Comparison of ENCODE assay signal across 11 mouse cellular contexts in genomic region chr1:181216315-181216714, GRCm38 (mm10). TPM values are rescaled to one million over a fixed set of nuclear protein-coding genes. Genes with fewer than 3 reads are reported as not detected.
DNase-seq lines count a peak whose midpoint lies in the region; ATAC-seq and TF ChIP-seq lines count a peak whose summit lies in the region.
"Had no signal": no experiment of that assay in that cellular context is flagged by ENCODE, and none has a peak within 500 bp of the region (broad histone marks: within the 10 kb centered on the region; RNA-seq: fewer than 3 reads in every experiment).

No protein-coding gene starts in this region.

- H3K27me3 ChIP-seq in neural tube, embryonic 11.5 days (ENCODE audit: control insufficient read depth, insufficient read depth, low read length): no peaks in the 10 kb centered on the region
- H3K27me3 ChIP-seq in neural tube, embryonic 15.5 days (replicated peaks): no peaks in the 10 kb centered on the region
- H3K27me3 ChIP-seq in liver, embryonic 14.5 days (ENCODE audit: control insufficient read depth, insufficient read depth, low read length): no peaks in the 10 kb centered on the region
- no peaks in the 10 kb centered on the region for H3K27me3 ChIP-seq in stomach, postnatal 0 days (ENCODE audit: control insufficient read depth, insufficient read depth, low read length)

- H3K9me3 ChIP-seq in neural tube, embryonic 11.5 days (ENCODE audit: control insufficient read depth, low read length): no peaks in the 10 kb centered on the region
- no peaks in the 10 kb centered on the region for H3K9me3 ChIP-seq in neural tube, embryonic 15.5 days (replicated peaks)
- no peaks in the 10 kb centered on the region for H3K9me3 ChIP-seq in liver, embryonic 14.5 days (ENCODE audit: control insufficient read depth, low read length)
- H3K9me3 ChIP-seq in stomach, postnatal 0 days (ENCODE audit: control insufficient read depth, low read length): no peaks in the 10 kb centered on the region

- no peak overlapping the region for H3K4me2 ChIP-seq in neural tube, embryonic 11.5 days (ENCODE audit: low read depth)
- H3K4me2 ChIP-seq in neural tube, embryonic 15.5 days: no peak overlapping the region
- H3K4me2 ChIP-seq in liver, embryonic 14.5 days (ENCODE audit: low read depth): peak overlapping the region; percentile 80
- H3K4me2 ChIP-seq in stomach, postnatal 0 days (replicated peaks; ENCODE audit: low read depth): no peak overlapping the region

- peaks cover 6% of the 10 kb centered on the region for H3K4me1 ChIP-seq in neural tube, embryonic 11.5 days (ENCODE audit: control insufficient read depth, insufficient read depth, low read length)
- H3K4me1 ChIP-seq in neural tube, embryonic 15.5 days: peaks cover 15% of the 10 kb centered on the region
- H3K4me1 ChIP-seq in liver, embryonic 14.5 days (replicated peaks; ENCODE audit: control insufficient read depth in 2 of 2, insufficient read depth in 2 of 2, low read length in 1 of 2): peaks cover 42 to 51% of the 10 kb centered on the region in 2 experiments
- H3K4me1 ChIP-seq in stomach, postnatal 0 days (replicated peaks; ENCODE audit: control insufficient read depth, insufficient read depth): peaks cover 2% of the 10 kb centered on the region; the same call in 1 of the 2 replicates

- H3K36me3 ChIP-seq in neural tube, embryonic 11.5 days (ENCODE audit: control insufficient read depth, insufficient read depth, low read length): no peaks in the 10 kb centered on the region; the same call in 1 of the 2 replicates
- no peaks in the 10 kb centered on the region for H3K36me3 ChIP-seq in neural tube, embryonic 15.5 days
- no peaks in the 10 kb centered on the region for H3K36me3 ChIP-seq in liver, embryonic 14.5 days (replicated peaks; ENCODE audit: control insufficient read depth, insufficient read depth, low read depth)
- H3K36me3 ChIP-seq in stomach, postnatal 0 days (ENCODE audit: control insufficient read depth, insufficient read depth, low read length): no peaks in the 10 kb centered on the region

- peak; percentile 95 for TF ChIP-seq EP300 in liver, embryonic 14.5 days (IDR thresholded peaks at IDR 0.05; ENCODE audit: low read depth)
- TF ChIP-seq EP300 in stomach, postnatal 0 days (optimal IDR thresholded peaks at IDR 0.05): no peak

- no peak overlapping the region for H3K9ac ChIP-seq in neural tube, embryonic 11.5 days (ENCODE audit: low read length)
- H3K9ac ChIP-seq in neural tube, embryonic 15.5 days (replicated peaks): no peak overlapping the region
- peak overlapping the region; percentile 89 for H3K9ac ChIP-seq in liver, embryonic 14.5 days (replicated peaks)
- no peak overlapping the region for H3K9ac ChIP-seq in stomach, postnatal 0 days (ENCODE audit: low read length)

- DNase-seq in embryo, embryonic 10 days (ENCODE audit: low spot score): peak; percentile 14
- DNase-seq in embryo, embryonic 11 days: no peak
- DNase-seq in neural tube, embryonic 11.5 days (ENCODE audit: low spot score): peak; percentile 21
- DNase-seq in liver, embryonic 14.5 days (ENCODE audit: low read depth in 3 of 3, low spot score in 3 of 3): peak; percentile 91 to 94 (median 93)
- DNase-seq in stomach, postnatal 0 days (ENCODE audit: low spot score): peak; percentile 30
- DNase-seq in embryo, embryonic 10.5 days (ENCODE audit: low spot score): no peak
- DNase-seq: lung, postnatal 14 days had no signal

- peak; percentile 46; the same call in 1 of the 2 replicates for TF ChIP-seq CTCF in liver, embryonic 14.5 days (IDR thresholded peaks at IDR 0.05; ENCODE audit: low read depth)
- no peak for TF ChIP-seq CTCF in stomach, postnatal 0 days (IDR thresholded peaks at IDR 0.05; ENCODE audit: low read depth)

- ATAC-seq in neural tube, embryonic 11.5 days (ENCODE audit: insufficient read depth, low FRiP score, low TSS enrichment): no peak
- ATAC-seq in neural tube, embryonic 15.5 days (ENCODE audit: low FRiP score): no peak
- ATAC-seq in liver, embryonic 14.5 days (ENCODE audit: insufficient read depth): peak; percentile 88
- no peak for ATAC-seq in stomach, postnatal 0 days (ENCODE audit: low FRiP score, low TSS enrichment)
- no peak for ATAC-seq in monocyte, adult 5-6 weeks (replicated peaks; ENCODE audit: insufficient number of reproducible peaks, low FRiP score, low TSS enrichment, poor library complexity, severe bottlenecking)
- ATAC-seq: hindbrain, embryonic 16.5 days; midbrain, embryonic 16.5 days had no signal

- whole genome bisulfite sequencing in neural tube, embryonic 11.5 days: 69% methylated on average over 4 of the region's 4 CpGs
- 72% methylated on average over 4 of the region's 4 CpGs for WGBS in neural tube, embryonic 15.5 days
- WGBS in liver, embryonic 14.5 days (ENCODE audit: insufficient replicate concordance): 29% methylated on average over 4 of the region's 4 CpGs
- WGBS in stomach, postnatal 0 days: 66% methylated on average over 4 of the region's 4 CpGs

- H3K4me3 ChIP-seq in neural tube, embryonic 11.5 days (ENCODE audit: low read depth, low read length): no peak overlapping the region
- H3K4me3 ChIP-seq in neural tube, embryonic 15.5 days (replicated peaks): no peak overlapping the region
- H3K4me3 ChIP-seq in liver, embryonic 14.5 days (ENCODE audit: insufficient read depth in 1 of 2, low read depth in 2 of 2, low read length in 2 of 2): peak overlapping the region; percentile 53 to 54
- H3K4me3 ChIP-seq in stomach, postnatal 0 days (ENCODE audit: low read depth, low read length): no peak overlapping the region

- H3K27ac ChIP-seq in neural tube, embryonic 11.5 days (ENCODE audit: low read depth, low read length): no peak overlapping the region
- no peak overlapping the region for H3K27ac ChIP-seq in neural tube, embryonic 15.5 days (replicated peaks)
- H3K27ac ChIP-seq in liver, embryonic 14.5 days: peak overlapping the region; percentile 97
- H3K27ac ChIP-seq in stomach, postnatal 0 days (replicated peaks): no peak overlapping the region

RNA-seq across cellular contexts. Expression of gene Wdr26, which starts 4.5 kb away (rescaled TPM):
- polyA plus RNA-seq in neural tube, embryonic 11.5 days (2014; fragmentation: Nextera tagmentation; extraction: Ambion mirVana): 37.8 and 38.0 TPM in 2 replicates
- 32.1 and 33.8 TPM in 2 replicates for polyA plus RNA-seq in neural tube, embryonic 15.5 days (2015; fragmentation: Nextera tagmentation; extraction: Ambion mirVana)
- polyA plus RNA-seq in liver, embryonic 14.5 days (2012; rRNA removed): 47.8 and 68.9 TPM in 2 replicates
- 57.8 and 64.4 TPM in 2 replicates for polyA plus RNA-seq in liver, embryonic 14.5 days (2014; fragmentation: Nextera tagmentation; extraction: Ambion mirVana)
- 42.1 and 45.4 TPM in 2 replicates for polyA plus RNA-seq in stomach, postnatal 0 days (2015; fragmentation: Nextera tagmentation; extraction: Ambion mirVana)
- total RNA-seq in monocyte, adult 5-6 weeks (2017): 228 to 273 TPM (median 242 TPM) in 3 replicates

Comparison
In these comparisons a context has a peak if more than half of its experiments do, and no peak if none do; other contexts are left out.
1. DNase-seq: peak in embryo, embryonic 10 days (single experiment), neural tube, embryonic 11.5 days (single experiment), liver, embryonic 14.5 days (3 of 3) and stomach, postnatal 0 days (single experiment); none in embryo, embryonic 11 days (single experiment) and embryo, embryonic 10.5 days (single experiment).
2. H3K4me3 ChIP-seq: peak in liver, embryonic 14.5 days (2 of 2); none in neural tube, embryonic 11.5 days (single experiment), neural tube, embryonic 15.5 days (single experiment) and stomach, postnatal 0 days (single experiment).